ENCODE assay signal across 13 mouse cellular contexts in the genomic region with DNA sequence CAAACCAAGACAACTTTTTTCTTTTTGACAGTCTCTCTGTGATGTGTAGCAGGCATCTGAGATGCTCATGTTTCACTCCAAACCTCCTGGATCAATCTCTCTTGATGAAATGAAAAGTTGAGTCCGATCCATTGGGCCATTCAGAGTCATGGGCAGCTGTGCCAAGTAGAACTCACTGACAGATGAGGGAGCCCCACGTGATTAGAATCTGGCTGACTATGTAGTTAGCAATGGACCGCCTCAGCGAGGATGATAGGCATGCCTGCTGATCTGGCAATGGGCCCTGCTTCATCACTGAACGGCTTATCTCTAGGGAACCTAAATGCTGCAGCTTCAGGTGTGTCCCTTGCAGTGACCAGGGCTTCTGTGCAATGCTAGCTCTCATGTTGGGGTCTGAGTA. TPM values are rescaled to one million over a fixed set of nuclear protein-coding genes. Genes with fewer than 3 reads are reported as not detected.
DNase-seq lines count a peak whose midpoint lies in the region; ATAC-seq and TF ChIP-seq lines count a peak whose summit lies in the region.
"Had no signal": no experiment of that assay in that cellular context is flagged by ENCODE, and none has a peak within 500 bp of the region (broad histone marks: within the 10 kb centered on the region; RNA-seq: fewer than 3 reads in every experiment).

No protein-coding gene starts in this region.

- no peak overlapping the region for H3K9ac ChIP-seq in intestine, postnatal 0 days (ENCODE audit: low read depth, low read length)
- H3K9ac ChIP-seq: hindbrain, embryonic 13.5 days; limb, embryonic 15.5 days; lung, embryonic 14.5 days; stomach, embryonic 15.5 days had no signal

- no peaks in the 10 kb centered on the region for H3K9me3 ChIP-seq in intestine, postnatal 0 days (ENCODE audit: control insufficient read depth)
- H3K9me3 ChIP-seq: hindbrain, embryonic 13.5 days; limb, embryonic 15.5 days; stomach, embryonic 15.5 days had no signal

- peaks cover 10% of the 10 kb centered on the region; the same call in 1 of the 2 replicates for H3K4me1 ChIP-seq in intestine, postnatal 0 days (replicated peaks; ENCODE audit: control insufficient read depth, insufficient read depth, low read length)

- H3K27ac ChIP-seq in intestine, postnatal 0 days (ENCODE audit: low read depth, low read length) = no peak overlapping the region
- H3K27ac ChIP-seq: hindbrain, embryonic 13.5 days; limb, embryonic 15.5 days; stomach, embryonic 15.5 days had no signal

- no peak for TF ChIP-seq CTCF in intestine, postnatal 0 days (IDR thresholded peaks at IDR 0.05; ENCODE audit: low read depth)

- H3K27me3 ChIP-seq in intestine, postnatal 0 days (replicated peaks; ENCODE audit: control insufficient read depth, insufficient read depth, low read length) = no peaks in the 10 kb centered on the region
- H3K27me3 ChIP-seq: limb, embryonic 15.5 days; stomach, embryonic 15.5 days had no signal

- intact Hi-C loops in heart, postnatal 14 days (cut with DNase I) = loop anchor here (5.0 kb wide), 3 partner anchors 88 to 152 kb away; no protein-coding TSS in a partner anchor

- no peak for ATAC-seq in intestine, postnatal 0 days

- peak; percentile 4 for DNase-seq in cerebellum, adult 8-10 months
- no peak for DNase-seq in cerebellum, adult 11-12 months
- peak; percentile 23 to 55 for DNase-seq in kidney, postnatal 25 days
- DNase-seq in kidney, postnatal 4 days = no peak
- DNase-seq in right cerebral cortex, adult 18-20 months = peak; percentile 20
- DNase-seq in right cerebral cortex, postnatal 14 days = no peak
- DNase-seq in heart, postnatal 14 days = no peak

- WGBS in intestine, postnatal 0 days = 55% methylated on average over 5 of the region's 5 CpGs

- H3K4me3 ChIP-seq in intestine, postnatal 0 days (ENCODE audit: low read depth, low read length) = no peak overlapping the region
- H3K4me3 ChIP-seq: hindbrain, embryonic 13.5 days; limb, embryonic 15.5 days; stomach, embryonic 15.5 days had no signal

- no peak overlapping the region for H3K4me2 ChIP-seq in intestine, postnatal 0 days (replicated peaks; ENCODE audit: low read depth)
- H3K4me2 ChIP-seq: hindbrain, embryonic 13.5 days; limb, embryonic 15.5 days; lung, embryonic 14.5 days; stomach, embryonic 15.5 days had no signal

- no peaks in the 10 kb centered on the region for H3K36me3 ChIP-seq in intestine, postnatal 0 days (ENCODE audit: control insufficient read depth, insufficient read depth)
- H3K36me3 ChIP-seq: hindbrain, embryonic 13.5 days; limb, embryonic 15.5 days; stomach, embryonic 15.5 days had no signal

RNA-seq across cellular contexts. Expression of a gene that starts 3.7 kb away (rescaled TPM):
- 2.1 and 2.6 TPM in 2 replicates for polyA plus RNA-seq in intestine, postnatal 0 days (2015; fragmentation: Nextera tagmentation; extraction: Ambion mirVana)
- 10 to 100 TPM; 16.3 to 16.4 TPM for total RNA-seq in heart, postnatal 14 days (2021)
- total RNA-seq: megakaryocyte-erythroid progenitor cell, adult 5-6 weeks had no signal

Comparison
In these comparisons a context has a peak if more than half of its experiments do, and no peak if none do; other contexts are left out.
1. DNase-seq: peak in cerebellum, adult 8-10 months (single experiment), kidney, postnatal 25 days (2 of 2) and right cerebral cortex, adult 18-20 months (single experiment); none in cerebellum, adult 11-12 months (single experiment), kidney, postnatal 4 days (0 of 2), right cerebral cortex, postnatal 14 days (single experiment) and heart, postnatal 14 days (0 of 2).